8 mouse cellular contexts compared by ENCODE assay signal in genomic region chr3:9402836-9403235, GRCm38 (mm10).
DNase-seq lines count a peak whose midpoint lies in the region; ATAC-seq and TF ChIP-seq lines count a peak whose summit lies in the region.

No protein-coding gene starts in this region.

- TF ChIP-seq CTCF in layer of hippocampus, adult 2 months (conservative IDR thresholded peaks at IDR 0.05) = no peak
- TF ChIP-seq CTCF in brain, embryonic 14.5 days (IDR thresholded peaks at IDR 0.05; ENCODE audit: borderline replicate concordance, extremely low read depth, insufficient read depth, insufficient read length) = no peak

- TF ChIP-seq POLR2A in brain, embryonic 14.5 days (IDR thresholded peaks at IDR 0.05; ENCODE audit: borderline replicate concordance, extremely low read depth, insufficient read depth, insufficient read length, poor library complexity, severe bottlenecking) = no peak

- H3K27ac ChIP-seq in layer of hippocampus, adult 2 months = no peak overlapping the region

- no peak overlapping the region for H3K4me3 ChIP-seq in layer of hippocampus, adult 2 months

- no peak for ATAC-seq in frontal cortex, adult (ENCODE audit: low TSS enrichment)

- DNase-seq in layer of hippocampus, adult 9-10 months (ENCODE audit: low spot score) = peak; percentile 16
- no peak for DNase-seq in layer of hippocampus, adult 2 months (ENCODE audit: low spot score in 2 of 2)
- DNase-seq in brain, embryonic 14.5 days (ENCODE audit: low read depth) = peak; percentile 89
- peak; percentile 63 for DNase-seq in induced T-regulatory cell, adult 2 months (ENCODE audit: low read depth)
- peak; percentile 65 for DNase-seq in lung, postnatal 14 days
- DNase-seq in thymus, postnatal 36 days = peak; percentile 64 to 73
- DNase-seq in right cerebral cortex, adult 2 months (ENCODE audit: low spot score in 2 of 2) = no peak

Comparison
In these comparisons a context has a peak if more than half of its experiments do, and no peak if none do; other contexts are left out.
1. DNase-seq: peak in layer of hippocampus, adult 9-10 months (single experiment), brain, embryonic 14.5 days (single experiment), induced T-regulatory cell, adult 2 months (single experiment), lung, postnatal 14 days (single experiment) and thymus, postnatal 36 days (2 of 2); none in layer of hippocampus, adult 2 months (0 of 2) and right cerebral cortex, adult 2 months (0 of 2).